Mouse (Mus musculus) liver, adult 2 months (tissue): ENCODE measurements around the gene Mtfmt.

Experiments used
- CTCF ChIP-seq: fragments of 200-500 bp; IDR thresholded peaks from 2 replicates; pipeline ENCODE4 v1.5.1; 2011; ENCODE audit warnings: low read depth, low read length, control low read depth
- POLR2A ChIP-seq: fragments of 200-500 bp; IDR thresholded peaks from 2 replicates; pipeline ENCODE4 v1.6.1; 2011; ENCODE audit warnings: low read length, control low read depth; ENCODE audit not compliant: insufficient read depth; ENCODE audit errors: extremely low read depth

DNA sequence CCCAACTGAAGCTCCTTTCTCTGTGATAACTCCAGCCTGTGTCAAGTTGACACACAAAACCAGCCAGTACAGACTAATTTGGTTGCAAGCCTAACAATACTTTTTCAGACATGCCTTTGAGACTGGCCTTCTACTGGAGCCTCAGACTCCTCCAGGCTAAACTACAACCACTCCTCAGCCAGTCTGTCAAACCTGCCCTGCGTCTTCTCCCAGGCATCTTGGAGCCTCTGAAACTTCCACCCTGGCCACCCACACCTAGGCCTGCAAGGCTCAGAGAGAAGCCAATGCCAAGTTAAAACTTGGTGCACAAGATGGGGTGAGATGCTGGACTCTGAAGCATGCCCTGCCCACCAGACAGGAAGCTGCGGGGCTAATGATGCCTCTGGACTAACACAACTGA is 56.8 kb downstream of the Mtfmt start:
- TF ChIP-seq POLR2A = no peak
- no peak for TF ChIP-seq CTCF
